Mouse (Mus musculus): ENCODE results near the gene Lad1.

GRCm38 (mm10) chr1:135820071-135820470, 1.7 kb downstream of the Lad1 start:
- TF ChIP-seq CTCF (IDR thresholded peaks at IDR 0.05; ENCODE audit: insufficient read depth, low read depth, low read length) (no peak), POLR2A (IDR thresholded peaks at IDR 0.05; ENCODE audit: insufficient read depth, low read depth, low read length) (no peak)

Data from olfactory bulb, adult 2 months (tissue).